Mouse (Mus musculus) MEL-GATA-1-ER (cell line): ENCODE data around the gene Plppr4.

Experiments
- DNase-seq: peaks from one replicate; pipeline ENCODE4 v3.0.0-alpha.2; 2012; ENCODE audit warnings: low read depth; ENCODE audit errors: extremely low read depth

Plppr4 gene

GRCm38 (mm10) chr3:117294308-117294925 is 66.3 kb downstream of the Plppr4 start:
- DNase-seq: no peak
